In genomic region chr1:22594841-22595240, GRCm38 (mm10) we compare ENCODE assay signal across 14 mouse cellular contexts.
DNase-seq lines count a peak whose midpoint lies in the region; TF ChIP-seq lines count a peak whose summit lies in the region.
"Had no signal": no experiment of that assay in that cellular context is flagged by ENCODE, and none has a peak within 500 bp of the region (broad histone marks: within the 10 kb centered on the region; RNA-seq: fewer than 3 reads in every experiment).

No protein-coding gene starts in this region.

- no peak for TF ChIP-seq POLR2A in brain, embryonic 14.5 days (IDR thresholded peaks at IDR 0.05; ENCODE audit: borderline replicate concordance, extremely low read depth, insufficient read depth, insufficient read length, poor library complexity, severe bottlenecking)

- TF ChIP-seq CTCF in brain, embryonic 14.5 days (IDR thresholded peaks at IDR 0.05; ENCODE audit: borderline replicate concordance, extremely low read depth, insufficient read depth, insufficient read length): no peak

- peak; percentile 4 for DNase-seq in embryo, embryonic 11 days
- no peak for DNase-seq in embryo, embryonic 9.5 days (ENCODE audit: extremely low spot score)
- DNase-seq in left cerebral cortex, postnatal 4 days: peak; percentile 11
- no peak for DNase-seq in left cerebral cortex, postnatal 14 days (ENCODE audit: low spot score in 2 of 2)
- DNase-seq in brain, embryonic 14.5 days (ENCODE audit: low read depth): peak; percentile 49
- DNase-seq in lung, postnatal 10 days: peak; percentile 46
- DNase-seq in urinary bladder, postnatal 10 days (ENCODE audit: low spot score): no peak
- no peak for DNase-seq in natural killer cell, adult 2 months (ENCODE audit: low spot score in 2 of 2)
- DNase-seq: cerebellum, adult 9-10 months; kidney, adult 2 months; kidney, postnatal 25 days; layer of hippocampus, adult 9-11 months; right cerebral cortex, adult 18-20 months; thymus, postnatal 25 days had no signal

- intact Hi-C loops in left cerebral cortex, postnatal 4 days (cut with DNase I): no loop called here
- intact Hi-C loops in left cerebral cortex, postnatal 14 days (cut with DNase I): no loop called here

Comparison
In these comparisons a context has a peak if more than half of its experiments do, and no peak if none do; other contexts are left out.
1. DNase-seq: peak in embryo, embryonic 11 days (single experiment), left cerebral cortex, postnatal 4 days (single experiment), brain, embryonic 14.5 days (single experiment) and lung, postnatal 10 days (single experiment); none in embryo, embryonic 9.5 days (single experiment), left cerebral cortex, postnatal 14 days (0 of 2), urinary bladder, postnatal 10 days (single experiment) and natural killer cell, adult 2 months (0 of 2).